Mouse (Mus musculus): ENCODE results near the gene Gm9803.

DNA sequence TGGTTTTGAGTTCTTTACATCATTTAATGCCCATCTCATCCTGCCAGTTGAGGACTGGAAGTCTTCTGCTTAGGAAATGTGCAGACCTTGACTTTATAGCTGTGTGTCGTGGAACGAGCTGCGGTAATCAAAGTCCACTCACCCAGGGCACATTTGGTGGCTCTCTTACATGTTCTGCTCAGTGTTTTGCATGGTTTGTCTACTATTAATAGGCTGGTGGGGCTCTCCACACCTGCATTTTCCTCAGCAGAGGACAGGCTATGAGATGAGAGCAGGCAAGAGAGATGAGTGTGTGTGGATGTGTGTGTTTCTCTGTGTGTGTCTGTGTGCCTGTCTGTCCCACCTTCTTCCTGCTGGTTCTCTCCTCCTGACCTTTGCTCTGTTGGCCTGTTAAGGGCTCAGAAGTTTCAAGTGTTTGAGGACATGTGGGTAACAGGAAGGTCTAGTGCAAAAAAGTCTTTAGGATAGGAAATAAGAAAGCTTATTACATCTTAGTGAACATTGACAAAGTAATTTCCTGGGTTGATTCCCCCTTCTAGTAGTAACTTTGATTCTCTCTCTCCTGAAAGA lies 36.4 kb upstream of the Gm9803 start:
- TF ChIP-seq CTCF (conservative IDR thresholded peaks at IDR 0.05; ENCODE audit: low read length) = no peak
- no peak for TF ChIP-seq POU5F1 (IDR thresholded peaks at IDR 0.05; ENCODE audit: borderline replicate concordance, low read length)
- no peak for TF ChIP-seq NANOG (IDR thresholded peaks at IDR 0.05; ENCODE audit: borderline replicate concordance, low read length)
